Mouse (Mus musculus): Measurements from ENCODE around the gene Gm20422.
"Not testable (repeated sequence)": the region's sequence is repeated elsewhere in the genome, so short reads cannot be mapped to it uniquely, and the experiment has no call there.

The Gm20422 gene

DNA sequence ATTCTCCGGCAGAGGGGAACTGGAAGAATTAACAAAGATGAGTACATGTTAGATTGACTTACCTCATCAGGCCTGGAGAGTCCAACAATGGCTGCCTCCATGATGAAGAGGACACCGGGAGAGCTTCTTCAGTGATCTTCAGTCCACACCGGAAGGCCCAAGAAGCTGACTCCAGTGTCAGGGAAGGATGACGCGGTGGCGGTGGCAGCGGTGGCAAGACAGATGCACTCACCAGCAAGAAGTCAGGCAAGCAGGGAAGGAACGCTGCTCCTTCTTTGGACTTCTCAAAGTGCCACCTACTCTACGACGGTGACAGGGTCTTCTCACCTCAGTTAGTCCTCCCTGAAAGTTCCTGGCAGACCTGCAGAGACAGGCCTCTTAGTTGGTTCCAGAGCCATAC is 64.1 kb downstream of the Gm20422 start, which contains the start of gene Zfp869:
Gene Zfp869, minus strand, starts transcription at position 101 of the 400 bp plus-strand sequence.
- not testable (repeated sequence) for DNase-seq (ENCODE audit: low read depth)

DNA sequence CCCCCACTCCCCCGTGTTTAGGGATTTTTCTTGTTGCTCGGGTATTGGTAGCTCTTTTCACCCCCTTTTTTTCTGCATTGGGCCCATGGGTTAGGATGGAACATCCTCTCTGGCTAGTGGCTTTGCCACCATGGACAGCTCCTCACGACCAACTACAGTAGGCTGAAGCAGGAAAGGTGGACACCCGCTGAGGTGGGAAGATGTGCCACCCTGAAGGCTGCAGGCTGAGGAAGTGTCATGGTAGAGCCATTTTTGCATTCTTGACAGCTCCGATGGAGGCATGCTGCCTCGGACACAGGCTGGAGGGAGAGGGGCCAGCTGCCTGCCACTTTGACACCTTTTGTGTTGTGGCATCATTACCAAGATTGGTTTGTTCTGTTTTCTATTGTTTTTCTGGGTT is 72.9 kb downstream of the Gm20422 start:
- DNase-seq (ENCODE audit: low read depth), result no peak

Measured in fibroblast of lung, adult 2 months (primary cell).